Mouse (Mus musculus): ENCODE data around the gene Ap5s1.
"Not testable (repeated sequence)": the region's sequence is repeated elsewhere in the genome, so short reads cannot be mapped to it uniquely, and the experiment has no call there.

Ap5s1 gene

GRCm38 (mm10) chr2:131221853-131222515 lies 15.1 kb downstream of the Ap5s1 start:
- CTCF ChIA-PET = no interaction called here

GRCm38 (mm10) chr2:131222562-131222961 lies 15.7 kb downstream of the Ap5s1 start:
- CTCF ChIA-PET = interaction anchor here (0.6 kb wide), 1 partner anchor 688 kb away, joined by 3 read pairs; no protein-coding TSS in a partner anchor

- CTCF ChIA-PET = no interaction called here
Measured at GRCm38 (mm10) chr2:131223569-131223968, 16.7 kb downstream of the Ap5s1 start.

- CTCF ChIA-PET = interaction anchor here (0.6 to 0.7 kb wide), 2 partner anchors 49 to 128 kb away, joined by 3 to 4 read pairs; no protein-coding TSS in a partner anchor
Measured at GRCm38 (mm10) chr2:131225178-131225577, 18.3 kb downstream of the Ap5s1 start.

- CTCF ChIA-PET = not testable (repeated sequence)
Measured at GRCm38 (mm10) chr2:131226669-131227068, 19.8 kb downstream of the Ap5s1 start.

GRCm38 (mm10) chr2:131227243-131227642 lies 20.4 kb downstream of the Ap5s1 start:
- CTCF ChIA-PET = no interaction called here

GRCm38 (mm10) chr2:131232558-131232957 lies 25.7 kb downstream of the Ap5s1 start:
- CTCF ChIA-PET = interaction anchor here (0.8 kb wide), 1 partner anchor 34 kb away, joined by 3 read pairs; no protein-coding TSS in a partner anchor

- CTCF ChIA-PET = no interaction called here
Measured at GRCm38 (mm10) chr2:131233307-131234126, 26.6 kb downstream of the Ap5s1 start, which contains the start of gene Mavs. Gene Mavs (plus strand): TSS chr2:131234063.

- CTCF ChIA-PET = no interaction called here
Measured at GRCm38 (mm10) chr2:131234127-131234650, 27.3 kb downstream of the Ap5s1 start.

- CTCF ChIA-PET = no interaction called here
Measured at GRCm38 (mm10) chr2:131234970-131235635, 28.2 kb downstream of the Ap5s1 start.

- CTCF ChIA-PET = no interaction called here
Measured at GRCm38 (mm10) chr2:131242180-131242579, 35.3 kb downstream of the Ap5s1 start.

GRCm38 (mm10) chr2:131242929-131243328 lies 36.1 kb downstream of the Ap5s1 start:
- CTCF ChIA-PET = no interaction called here

- CTCF ChIA-PET = interaction anchor here (1.2 to 2.6 kb wide), 2 partner anchors 158 to 160 kb away, joined by 4 to 8 read pairs; no protein-coding TSS in a partner anchor
Measured at GRCm38 (mm10) chr2:131253681-131254328, 46.9 kb downstream of the Ap5s1 start.

GRCm38 (mm10) chr2:131254329-131254713 lies 47.4 kb downstream of the Ap5s1 start:
- CTCF ChIA-PET = interaction anchor here (2.6 kb wide), 1 partner anchor 160 kb away, joined by 8 read pairs; no protein-coding TSS in a partner anchor

- CTCF ChIA-PET = interaction anchor here (0.6 to 2.6 kb wide), 2 partner anchors 23 to 162 kb away, joined by 3 to 8 read pairs; no protein-coding TSS in a partner anchor
Measured at GRCm38 (mm10) chr2:131255738-131256137, 48.9 kb downstream of the Ap5s1 start.

GRCm38 (mm10) chr2:131258693-131259092 lies 51.8 kb downstream of the Ap5s1 start:
- CTCF ChIA-PET = interaction anchor here (1.2 kb wide), 1 partner anchor 9 kb away, joined by 8 read pairs; no protein-coding TSS in a partner anchor

GRCm38 (mm10) chr2:131260544-131261307 lies 53.8 kb downstream of the Ap5s1 start:
- CTCF ChIA-PET = no interaction called here

- CTCF ChIA-PET = no interaction called here
Measured at GRCm38 (mm10) chr2:131261481-131262212, 54.8 kb downstream of the Ap5s1 start.

GRCm38 (mm10) chr2:131262213-131262672 lies 55.4 kb downstream of the Ap5s1 start, which contains the start of gene Pank2:
Gene Pank2 (plus strand): TSS chr2:131262495.
- CTCF ChIA-PET = no interaction called here

All from spleen, embryonic (tissue).